Mouse (Mus musculus) T-cell, adult 2 months (primary cell): ENCODE measurements around the gene Tcf7l2.

Source experiments
- DNase-seq: peaks from one replicate; pipeline ENCODE4 v3.0.0; 2022; ENCODE audit warnings: low spot score

The Tcf7l2 gene

GRCm38 (mm10) chr19:55741439-55741928, at the start of gene Tcf7l2:
Gene Tcf7l2, plus strand, starts transcription at chr19:55741820.
- DNase-seq = peak; percentile 58

- no peak for DNase-seq
Observed at GRCm38 (mm10) chr19:55694651-55695050, 47.0 kb upstream of the Tcf7l2 start.

DNA sequence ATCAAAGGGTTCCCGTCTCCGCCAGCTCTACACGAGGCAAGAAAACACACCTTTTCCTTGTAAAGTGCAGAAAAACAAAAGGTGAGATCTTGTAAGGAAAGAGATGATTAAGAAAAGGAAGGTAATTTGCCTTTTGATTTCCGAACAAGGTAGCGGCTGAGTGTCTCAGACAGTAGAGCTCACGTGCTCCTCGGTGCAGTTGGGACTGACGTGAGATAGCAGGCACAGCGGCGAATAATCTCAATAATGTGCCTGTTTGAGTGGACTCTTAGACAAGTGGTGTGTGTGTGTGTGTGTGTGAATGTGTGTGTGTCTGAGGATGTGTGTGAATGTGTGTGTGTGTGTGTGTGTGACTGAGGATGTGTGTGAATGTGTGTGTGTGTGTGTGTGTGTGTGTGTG, 46.2 kb upstream of the Tcf7l2 start:
- DNase-seq = no peak

DNA sequence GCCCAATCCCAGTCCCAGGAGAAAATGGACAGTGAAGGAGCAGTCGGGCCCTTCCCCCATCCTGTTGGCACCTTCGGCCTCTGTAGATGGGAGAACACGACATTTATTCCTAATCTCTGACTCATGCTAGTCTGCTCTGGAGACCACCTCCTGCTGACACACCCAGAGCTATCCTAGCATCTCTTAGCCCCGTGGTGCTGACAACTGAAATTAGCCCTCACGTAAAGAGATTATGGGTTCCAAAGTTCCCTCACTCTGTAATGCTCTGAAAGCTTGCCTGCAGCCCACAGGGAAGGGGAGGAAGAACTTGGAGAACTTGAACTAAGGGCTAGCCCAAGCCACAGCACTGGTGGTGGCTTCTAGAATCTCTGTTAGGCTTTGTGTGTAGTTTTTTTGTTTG, 42.7 kb upstream of the Tcf7l2 start:
- no peak for DNase-seq

DNA sequence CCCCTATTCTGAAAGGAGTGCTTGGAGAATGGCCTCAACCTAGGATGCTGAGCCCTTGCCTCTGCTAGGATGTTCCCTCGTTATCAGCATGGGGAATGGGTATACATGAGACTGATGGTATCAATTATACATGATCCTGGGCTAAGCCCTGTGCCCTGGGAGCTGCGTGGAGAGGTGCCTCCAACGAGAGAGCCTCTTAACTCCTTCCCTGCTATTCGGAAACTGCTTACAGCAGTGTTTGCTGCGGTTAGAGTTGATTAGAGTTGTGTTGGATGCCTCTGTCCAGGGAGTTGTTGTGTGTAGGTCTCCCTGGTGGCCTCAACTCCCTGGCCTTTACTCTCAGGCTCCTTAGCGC, 41.4 kb upstream of the Tcf7l2 start:
- no peak for DNase-seq

- no peak for DNase-seq
Observed at GRCm38 (mm10) chr19:55700569-55701282, 40.9 kb upstream of the Tcf7l2 start.

DNA sequence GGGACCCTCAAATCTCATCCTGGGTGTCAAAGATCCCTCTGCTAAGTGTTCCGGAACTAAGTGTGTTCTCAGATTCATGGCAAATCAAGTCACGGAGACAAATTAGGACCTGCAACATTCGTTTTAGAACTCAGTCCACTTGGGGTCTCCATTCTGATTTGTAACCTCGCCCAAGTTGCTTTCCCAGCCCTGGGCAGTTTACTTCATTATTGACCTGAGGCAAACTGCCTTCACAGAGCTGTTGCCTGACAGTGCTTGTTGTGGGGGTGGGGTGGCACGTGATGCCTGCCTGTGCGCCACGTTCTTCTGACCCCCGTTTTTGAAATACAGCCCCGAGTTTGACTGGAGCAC, 40.4 kb upstream of the Tcf7l2 start:
- DNase-seq = no peak

GRCm38 (mm10) chr19:55702081-55702480, 39.5 kb upstream of the Tcf7l2 start:
- DNase-seq = no peak

- no peak for DNase-seq
Observed at GRCm38 (mm10) chr19:55702716-55703115, 38.9 kb upstream of the Tcf7l2 start.

DNA sequence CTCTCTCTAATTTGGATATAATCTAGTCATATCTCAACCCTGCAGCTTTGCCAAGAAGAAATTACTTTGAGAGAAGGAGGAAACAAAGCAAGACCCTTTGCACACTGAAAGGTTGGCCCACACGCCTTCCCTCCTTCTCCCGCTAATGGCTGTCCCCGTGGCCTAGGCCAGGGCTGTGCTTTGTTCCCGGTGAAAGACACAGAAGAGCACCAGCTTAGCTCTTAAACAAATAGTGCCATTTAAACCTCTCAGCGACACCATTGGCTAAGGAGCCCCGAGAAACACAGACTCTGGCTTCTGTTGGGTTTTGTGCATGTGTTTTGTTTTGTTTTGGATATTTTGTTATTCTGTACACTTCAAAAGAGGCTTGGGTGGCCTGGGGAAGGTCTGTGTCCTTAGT, 37.5 kb upstream of the Tcf7l2 start:
- no peak for DNase-seq

GRCm38 (mm10) chr19:55706300-55706699, 35.3 kb upstream of the Tcf7l2 start:
- no peak for DNase-seq

GRCm38 (mm10) chr19:55706806-55707205, 34.8 kb upstream of the Tcf7l2 start:
- no peak for DNase-seq

DNA sequence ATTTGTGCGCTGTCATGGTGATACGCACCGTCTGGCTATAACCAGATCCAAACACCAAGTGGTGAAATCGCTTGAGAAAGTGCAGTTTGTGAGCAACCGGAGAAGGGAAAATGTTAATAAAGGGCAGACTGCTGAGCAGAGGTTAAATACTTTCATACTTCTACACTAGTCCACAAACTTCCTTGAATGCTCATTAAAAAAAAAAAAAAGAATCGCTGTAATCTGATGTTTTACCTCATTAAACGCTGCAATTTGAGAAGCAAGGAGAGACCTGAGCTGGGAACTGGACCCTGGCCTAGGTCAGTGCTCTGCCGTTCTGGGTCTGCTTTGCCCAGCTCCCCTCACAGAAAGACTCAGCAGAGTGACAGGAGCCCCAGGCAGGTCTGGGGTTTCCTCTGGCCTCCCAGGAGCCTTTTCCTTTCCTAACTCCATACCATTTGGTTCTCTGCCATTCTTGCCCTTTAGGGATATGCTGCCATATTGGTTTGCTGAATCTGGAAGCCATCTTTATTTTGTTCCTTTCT, 33.5 kb upstream of the Tcf7l2 start:
- no peak for DNase-seq

DNA sequence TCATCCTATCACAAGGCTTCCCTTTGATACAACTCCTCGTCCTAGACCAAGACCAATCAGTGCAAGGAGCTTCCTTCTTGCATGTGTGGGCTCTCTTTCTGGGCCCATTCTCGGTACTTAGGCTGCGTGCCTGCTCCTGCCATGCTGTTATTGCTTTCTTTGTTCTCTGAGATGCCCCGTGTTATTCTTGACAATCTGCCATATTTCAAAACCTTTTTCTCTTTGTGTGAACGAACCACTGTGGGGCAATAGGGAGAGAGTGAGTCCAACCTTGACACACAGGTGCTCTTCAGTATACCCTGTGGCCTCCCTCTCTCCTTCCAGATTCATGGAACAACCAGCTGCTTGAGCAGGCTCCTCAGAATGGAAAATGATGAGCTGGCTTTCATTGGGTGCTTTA, 30.8 kb upstream of the Tcf7l2 start:
- no peak for DNase-seq

- no peak for DNase-seq
Observed at GRCm38 (mm10) chr19:55711701-55712100, 29.9 kb upstream of the Tcf7l2 start.

DNA sequence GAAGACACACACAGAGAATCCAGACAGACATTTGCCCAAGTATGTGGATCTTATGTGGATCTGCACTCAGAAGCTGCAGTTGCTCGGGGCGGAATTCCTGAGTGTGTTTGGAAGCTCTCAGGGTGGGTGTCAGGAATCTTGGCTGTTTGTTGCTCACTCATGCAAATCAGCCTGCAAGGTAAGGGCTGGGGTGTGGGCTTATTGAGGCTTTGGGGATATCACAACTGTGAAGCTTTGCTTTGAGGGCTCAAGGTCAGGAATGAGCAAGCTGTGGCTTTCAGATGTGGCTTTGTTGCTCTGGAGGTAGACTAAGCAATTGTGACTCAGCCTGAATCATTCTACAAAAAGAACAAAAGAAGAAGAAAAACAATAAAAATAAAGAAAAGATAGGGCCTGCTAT, 28.9 kb upstream of the Tcf7l2 start:
- DNase-seq = no peak

DNA sequence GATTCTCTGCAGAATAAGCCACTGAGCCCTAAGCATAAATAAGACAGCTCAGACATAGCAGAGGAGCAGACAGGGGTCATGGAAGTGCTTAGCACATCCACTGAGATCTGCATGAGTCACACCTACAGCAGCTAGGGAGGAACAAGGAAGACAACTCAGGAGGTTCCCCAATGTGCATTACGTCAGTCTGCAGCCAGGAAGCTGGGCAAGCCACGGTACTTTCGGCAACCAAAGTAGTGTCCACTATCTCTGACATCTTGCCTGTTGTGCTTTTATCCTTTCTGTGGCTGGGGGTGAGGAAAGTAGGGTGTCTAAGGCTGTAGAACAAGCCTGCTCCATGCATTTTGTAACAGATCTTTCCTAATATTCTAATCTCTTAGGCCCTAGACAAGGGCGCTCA, 27.6 kb upstream of the Tcf7l2 start:
- no peak for DNase-seq

DNA sequence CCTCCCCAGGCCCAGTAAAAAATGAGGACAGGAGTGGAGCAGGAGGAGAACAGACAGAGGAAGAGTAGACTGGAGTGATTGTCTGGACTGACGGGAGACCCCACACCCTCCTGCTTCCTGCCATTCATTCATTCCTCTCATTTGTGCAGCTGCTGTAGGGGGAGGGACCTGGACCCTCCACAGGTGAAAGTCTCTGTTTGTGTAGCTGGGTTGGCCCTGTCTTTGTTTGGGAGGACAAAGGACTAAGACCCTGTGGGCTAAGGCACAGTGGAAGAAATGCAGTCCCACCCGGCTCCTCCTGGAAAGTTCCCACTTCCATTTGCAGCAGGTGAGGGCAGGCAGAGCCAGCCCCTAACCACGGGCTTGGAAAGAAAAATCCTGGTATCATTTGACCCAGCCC, 27.0 kb upstream of the Tcf7l2 start:
- no peak for DNase-seq

DNA sequence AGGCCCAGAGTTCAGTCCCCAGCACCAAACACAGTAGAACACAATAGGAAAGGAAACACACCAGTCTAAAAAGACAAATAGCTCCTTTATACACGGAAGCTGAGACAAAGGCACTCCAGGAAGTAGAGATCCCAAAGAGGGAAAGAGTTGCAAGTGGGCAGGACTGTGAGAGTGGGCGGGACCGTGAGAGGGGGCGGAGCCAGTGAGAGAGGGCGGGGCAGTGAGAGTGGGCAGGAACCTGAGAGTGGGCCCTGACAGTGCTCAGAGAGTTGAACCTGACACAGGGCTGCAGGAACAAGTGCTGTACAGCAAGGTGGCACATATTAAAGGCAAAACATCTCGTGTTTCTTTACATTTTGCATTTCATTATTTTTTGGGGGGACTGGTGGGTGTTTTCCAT, 22.5 kb upstream of the Tcf7l2 start:
- no peak for DNase-seq

DNA sequence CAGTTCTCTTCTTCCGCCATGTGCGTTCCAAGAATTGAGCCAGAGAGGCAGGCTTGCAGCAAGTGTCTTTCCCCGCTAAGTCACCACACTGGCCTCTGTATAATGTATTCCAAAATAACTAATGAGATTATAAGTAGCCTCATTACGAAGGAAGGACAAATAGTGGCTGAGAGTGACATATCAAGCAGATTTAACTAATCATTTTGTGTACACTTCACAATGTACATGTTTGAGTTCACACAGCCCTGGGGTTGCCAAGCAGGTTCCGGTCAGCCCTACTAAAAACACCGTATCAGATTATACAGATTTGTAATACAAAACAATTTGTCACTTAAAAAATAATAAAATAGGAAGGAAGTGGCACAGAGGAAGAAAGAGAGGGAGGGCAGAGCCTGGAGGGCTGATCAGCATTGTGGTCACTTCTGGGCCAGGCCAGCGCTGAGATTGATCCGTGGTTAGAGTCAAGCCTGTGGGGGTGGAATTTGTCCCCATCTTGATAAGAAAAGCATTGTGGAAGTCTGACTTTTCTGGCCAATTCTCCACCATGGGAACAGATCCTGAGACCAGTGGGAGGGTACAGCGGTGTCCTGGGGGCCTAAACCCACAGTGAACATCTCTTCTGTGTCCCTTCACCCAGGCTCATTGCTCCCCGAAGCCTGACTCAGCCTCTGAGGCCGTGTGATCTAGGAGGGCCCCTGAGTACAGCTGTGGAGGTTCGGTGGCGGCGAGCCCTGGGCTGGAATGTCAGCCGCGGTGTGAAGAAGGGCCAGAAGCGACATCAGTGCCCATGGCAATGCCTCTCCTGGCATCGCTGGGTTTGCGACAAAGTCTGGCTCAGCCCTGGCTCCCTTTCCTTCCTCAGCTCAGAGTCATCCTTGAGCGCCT, 21.9 kb upstream of the Tcf7l2 start:
- no peak for DNase-seq

DNA sequence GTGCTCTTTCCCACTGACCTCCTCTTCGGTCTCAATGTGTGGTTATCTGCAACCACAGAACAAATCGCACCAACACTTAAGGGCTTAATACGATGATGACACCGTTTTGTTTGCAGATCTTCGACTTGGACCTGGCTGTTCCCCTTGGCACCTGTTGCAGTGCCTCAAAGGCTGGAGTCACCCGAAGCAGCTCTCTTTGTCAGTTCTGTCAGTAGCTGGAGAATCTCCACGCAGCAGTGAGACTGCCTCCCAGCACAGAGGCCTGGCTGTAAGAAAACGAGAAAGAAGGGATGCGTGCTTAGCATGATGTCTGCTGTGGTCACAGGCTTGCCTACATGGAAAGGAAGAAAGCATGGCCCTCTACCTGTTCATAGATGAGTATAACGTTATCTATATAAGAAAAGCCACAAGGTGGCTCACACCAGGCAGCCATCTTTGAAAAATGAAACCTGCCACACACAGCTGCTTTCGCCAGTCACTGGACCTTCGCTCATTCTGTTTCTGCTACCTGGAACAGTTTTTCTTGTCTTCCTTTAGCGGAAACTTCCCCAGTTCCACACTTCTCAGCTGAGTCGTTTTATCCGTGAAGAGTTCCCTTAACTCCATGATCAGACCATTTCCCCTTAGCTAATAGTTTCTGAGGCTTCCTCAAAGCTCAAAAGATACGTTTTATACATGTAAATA, 21.1 kb upstream of the Tcf7l2 start:
- no peak for DNase-seq

DNA sequence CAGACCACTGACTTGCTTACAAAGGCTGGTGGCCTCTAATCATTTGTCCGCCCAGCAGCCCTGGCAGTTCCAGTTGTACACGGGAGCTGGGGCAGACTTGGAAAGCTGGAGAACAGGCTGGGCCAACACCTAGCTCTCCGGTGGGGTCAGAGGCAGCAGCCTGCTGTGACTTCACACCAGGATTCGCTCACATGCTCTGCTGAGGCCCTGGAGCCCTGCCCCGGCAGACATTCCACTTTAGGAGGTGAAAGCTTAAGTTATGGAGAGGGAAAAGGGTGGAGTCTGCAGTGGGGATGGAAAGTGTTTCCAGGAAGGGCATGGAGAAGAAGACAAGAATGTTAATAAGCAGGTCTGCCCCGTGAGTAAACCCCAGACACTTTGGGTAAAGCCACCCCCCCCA, 19.2 kb upstream of the Tcf7l2 start:
- DNase-seq = no peak

GRCm38 (mm10) chr19:55729376-55729775, 12.2 kb upstream of the Tcf7l2 start:
- DNase-seq = no peak
